Mouse (Mus musculus): Measurements from ENCODE around the gene Stip1.

The Stip1 gene

DNA sequence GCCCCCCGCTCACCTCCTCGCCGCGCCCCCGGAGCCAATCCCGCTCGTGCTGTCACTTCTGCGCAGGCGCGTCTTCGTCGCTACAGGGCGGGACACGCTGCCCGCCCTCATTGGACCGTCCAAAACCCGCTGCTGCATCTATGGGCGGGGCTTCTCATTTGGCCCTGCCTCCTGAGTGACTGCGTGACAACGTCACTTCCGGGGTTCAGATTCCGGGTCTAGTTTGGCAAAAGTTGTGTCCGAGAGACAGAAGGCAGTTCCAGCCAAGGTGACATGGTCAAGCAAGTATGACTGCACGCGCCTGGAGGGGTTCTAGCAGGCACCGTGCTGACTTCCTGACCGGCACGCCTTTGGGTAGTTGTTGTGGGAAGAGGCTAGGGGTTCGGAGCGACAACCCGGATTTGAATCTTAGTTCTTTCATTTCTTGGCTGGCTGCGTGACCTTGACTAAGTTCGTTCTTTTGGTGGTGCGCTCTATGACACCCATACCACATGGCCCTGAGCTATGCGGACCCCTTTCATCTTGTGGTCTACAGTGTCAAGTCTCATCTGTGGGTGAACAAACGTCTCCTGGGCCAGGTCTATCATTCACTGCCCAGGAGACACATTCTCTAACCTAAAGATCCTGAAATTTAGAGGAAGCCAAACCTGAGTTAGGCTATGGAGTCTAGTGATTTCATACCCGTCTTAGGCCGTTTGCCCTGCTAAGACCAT, 59.2 kb downstream of the Stip1 start, which contains the start of gene Fkbp2:
Gene Fkbp2 (minus strand): TSS at position 121 of the 713 bp plus-strand sequence.
- DNase-seq, result peak; percentile 99

GRCm38 (mm10) chr19:6979486-6980380, 60.0 kb downstream of the Stip1 start:
- peak; percentile 100 for DNase-seq

GRCm38 (mm10) chr19:6979001-6979479, 60.7 kb downstream of the Stip1 start:
- peak; percentile 68 for DNase-seq

- DNase-seq, result no peak
These were observed 61.2 kb downstream of the Stip1 start for GRCm38 (mm10) chr19:6978639-6978974.

DNA sequence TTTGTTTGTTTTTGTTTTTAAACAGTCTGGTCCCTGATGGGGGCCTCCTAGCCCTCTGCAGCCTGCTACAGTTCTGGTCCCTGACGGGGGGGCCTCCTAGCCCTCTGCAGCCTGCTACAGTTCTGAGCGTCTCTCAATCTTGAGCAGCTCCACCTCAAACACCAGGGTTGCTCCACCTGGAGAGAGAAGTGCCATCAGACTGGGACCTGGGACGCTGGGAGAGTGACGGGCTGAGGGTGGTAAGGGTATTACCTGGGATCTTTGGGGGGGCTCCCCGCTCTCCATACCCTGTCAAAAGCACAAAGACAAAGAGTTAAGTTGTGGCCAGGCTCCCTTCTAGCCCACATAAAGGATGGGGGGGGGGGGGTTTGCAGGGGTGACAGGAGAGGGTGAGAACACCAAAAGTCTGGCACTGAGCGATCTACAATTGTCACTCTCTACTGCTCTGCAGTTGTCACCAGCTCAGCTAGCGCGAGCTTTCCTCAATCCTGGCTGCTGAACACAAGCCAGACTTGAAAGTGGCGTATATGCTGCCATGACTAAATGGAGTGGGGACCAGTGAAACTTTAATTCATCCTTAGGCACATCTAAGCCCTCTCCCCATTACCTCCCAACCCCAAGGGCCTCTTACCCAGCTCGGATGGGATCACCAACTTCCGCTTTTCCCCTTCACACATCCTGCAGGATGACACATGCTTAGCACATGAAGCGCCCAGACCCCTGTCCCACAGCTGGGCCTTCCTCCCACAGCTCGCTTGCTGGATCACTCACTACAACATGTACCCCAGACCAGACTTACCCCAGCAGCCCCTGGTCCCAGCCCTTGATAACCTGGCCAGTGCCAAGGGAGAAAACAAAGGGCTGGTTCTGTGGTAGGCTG, 61.8 kb downstream of the Stip1 start:
- DNase-seq, result no peak

- DNase-seq, result peak; percentile 71
These were observed 63.9 kb downstream of the Stip1 start, which contains the start of gene Plcb3 for GRCm38 (mm10) chr19:6975537-6976521. Gene Plcb3, minus strand, starts transcription at chr19:6976470.

GRCm38 (mm10) chr19:6974211-6975205, 65.3 kb downstream of the Stip1 start, which contains the start of gene Ppp1r14b:
Gene Ppp1r14b, plus strand, starts transcription at chr19:6974968.
- peak; percentile 73 for DNase-seq

- no peak for DNase-seq
These were observed 66.1 kb downstream of the Stip1 start for GRCm38 (mm10) chr19:6973581-6974190.

GRCm38 (mm10) chr19:6972247-6972917, 67.4 kb downstream of the Stip1 start:
- DNase-seq, result no peak

- DNase-seq, result no peak
These were observed 68.1 kb downstream of the Stip1 start for GRCm38 (mm10) chr19:6971644-6972043.

All from kidney, adult 9 months (tissue).